ENCODE assay signal across 11 mouse cellular contexts in the genomic region with DNA sequence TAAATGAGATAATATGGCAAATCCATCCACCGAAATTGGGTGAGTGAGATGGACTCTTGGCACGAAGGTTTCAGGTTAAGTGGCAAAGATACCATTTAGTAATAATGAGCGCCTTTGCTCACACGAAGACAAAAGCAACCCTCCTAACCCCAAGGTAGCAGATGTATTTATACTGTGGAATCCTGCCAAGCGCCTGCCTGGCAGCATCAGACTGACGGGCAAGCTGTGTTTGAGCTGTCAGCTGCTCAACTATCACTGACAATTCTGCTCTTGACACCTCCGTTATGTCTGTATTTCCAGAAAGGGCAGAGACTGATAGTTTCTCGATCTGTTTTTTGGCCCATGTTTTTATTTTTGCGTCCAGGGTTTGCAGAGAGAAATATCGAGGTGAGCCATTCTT.
A peak's percentile ranks its signal among the peaks of the same experiment; 100 is the strongest.
DNase-seq lines count a peak whose midpoint lies in the region; ATAC-seq and TF ChIP-seq lines count a peak whose summit lies in the region.
"Had no signal": no experiment of that assay in that cellular context is flagged by ENCODE, and none has a peak within 500 bp of the region (broad histone marks: within the 10 kb centered on the region; RNA-seq: fewer than 3 reads in every experiment).

No protein-coding gene starts in this region.

- no peaks in the 10 kb centered on the region for H3K27me3 ChIP-seq in forebrain, embryonic 15.5 days
- no peaks in the 10 kb centered on the region; the same call in 1 of the 2 replicates for H3K27me3 ChIP-seq in forebrain, embryonic 10.5 days (ENCODE audit: poor library complexity, severe bottlenecking)
- no peaks in the 10 kb centered on the region for H3K27me3 ChIP-seq in hindbrain, postnatal 0 days (ENCODE audit: insufficient read depth, low read length)
- no peaks in the 10 kb centered on the region for H3K27me3 ChIP-seq in liver, postnatal 0 days (ENCODE audit: insufficient read depth, low read length)

- TF ChIP-seq CTCF in hindbrain, postnatal 0 days (IDR thresholded peaks at IDR 0.05; ENCODE audit: low read depth): no peak
- TF ChIP-seq CTCF in liver, postnatal 0 days (IDR thresholded peaks at IDR 0.05; ENCODE audit: low read depth): no peak

- no peak overlapping the region for H3K9ac ChIP-seq in forebrain, embryonic 15.5 days (replicated peaks)
- H3K9ac ChIP-seq in hindbrain, postnatal 0 days (replicated peaks; ENCODE audit: low read length): no peak overlapping the region
- no peak overlapping the region for H3K9ac ChIP-seq in liver, postnatal 0 days (replicated peaks)

- no peaks in the 10 kb centered on the region for H3K9me3 ChIP-seq in forebrain, embryonic 15.5 days
- no peaks in the 10 kb centered on the region for H3K9me3 ChIP-seq in forebrain, embryonic 10.5 days
- H3K9me3 ChIP-seq in hindbrain, postnatal 0 days (ENCODE audit: low read length): no peaks in the 10 kb centered on the region
- 0 out of 2 replicates have a peak, but pooled peaks cover 2% of the 10 kb centered on the region for H3K9me3 ChIP-seq in liver, postnatal 0 days (ENCODE audit: low read length)

- H3K4me2 ChIP-seq in forebrain, embryonic 15.5 days (replicated peaks): no peak overlapping the region
- no peak overlapping the region for H3K4me2 ChIP-seq in hindbrain, postnatal 0 days (ENCODE audit: low read depth, low read length)
- H3K4me2 ChIP-seq in liver, postnatal 0 days (ENCODE audit: low read depth, low read length): no peak overlapping the region

- H3K27ac ChIP-seq in forebrain, embryonic 15.5 days (replicated peaks): peak overlapping the region; percentile 74
- no peak overlapping the region for H3K27ac ChIP-seq in forebrain, embryonic 10.5 days
- no peak overlapping the region for H3K27ac ChIP-seq in hindbrain, postnatal 0 days
- no peak overlapping the region for H3K27ac ChIP-seq in liver, postnatal 0 days (ENCODE audit: low read depth)
- H3K27ac ChIP-seq: kidney, postnatal 0 days had no signal

- ATAC-seq in forebrain, embryonic 15.5 days (replicated peaks): peak; percentile 86
- ATAC-seq in hindbrain, postnatal 0 days: no peak
- ATAC-seq in liver, postnatal 0 days: no peak

- 34% methylated on average over 10 of the region's 10 CpGs for WGBS in forebrain, embryonic 15.5 days
- 90% methylated on average over 10 of the region's 10 CpGs for WGBS in forebrain, embryonic 10.5 days
- 55% methylated on average over 10 of the region's 10 CpGs for WGBS in hindbrain, postnatal 0 days
- WGBS in liver, postnatal 0 days (ENCODE audit: insufficient replicate concordance): 78% methylated on average over 10 of the region's 10 CpGs

- peaks cover 4% of the 10 kb centered on the region; the same call in 1 of the 2 replicates for H3K4me1 ChIP-seq in forebrain, embryonic 15.5 days
- H3K4me1 ChIP-seq in forebrain, embryonic 10.5 days: no peaks in the 10 kb centered on the region
- no peaks in the 10 kb centered on the region for H3K4me1 ChIP-seq in hindbrain, postnatal 0 days (ENCODE audit: insufficient read depth, low read length)
- H3K4me1 ChIP-seq in liver, postnatal 0 days (ENCODE audit: insufficient read depth): no peaks in the 10 kb centered on the region

- no peak overlapping the region for H3K4me3 ChIP-seq in forebrain, embryonic 15.5 days
- no peak overlapping the region for H3K4me3 ChIP-seq in forebrain, embryonic 10.5 days
- no peak overlapping the region for H3K4me3 ChIP-seq in hindbrain, postnatal 0 days (ENCODE audit: low read length)
- H3K4me3 ChIP-seq in liver, postnatal 0 days (ENCODE audit: low read depth, low read length): no peak overlapping the region

- no peak for DNase-seq in forebrain, embryonic 10.5 days (ENCODE audit: extremely low spot score, low spot score)
- DNase-seq in right cerebral cortex, postnatal 4 days: peak; percentile 5
- DNase-seq in right cerebral cortex, postnatal 36 days (ENCODE audit: low spot score in 2 of 2): no peak
- DNase-seq in hindbrain, postnatal 0 days (ENCODE audit: low spot score): peak; percentile 58
- DNase-seq in liver, postnatal 0 days: no peak
- DNase-seq in urinary bladder, postnatal 14 days (ENCODE audit: low spot score): no peak
- no peak for DNase-seq in kidney, postnatal 10 days
- DNase-seq: B cell, adult 2 months; thymus, postnatal 4 days had no signal

- TF ChIP-seq EP300 in liver, postnatal 0 days (IDR thresholded peaks at IDR 0.05; ENCODE audit: low read depth): no peak

- H3K36me3 ChIP-seq in forebrain, embryonic 15.5 days: no peaks in the 10 kb centered on the region
- H3K36me3 ChIP-seq in forebrain, embryonic 10.5 days (replicated peaks): no peaks in the 10 kb centered on the region
- no peaks in the 10 kb centered on the region for H3K36me3 ChIP-seq in hindbrain, postnatal 0 days (ENCODE audit: insufficient read depth, low read length)
- H3K36me3 ChIP-seq in liver, postnatal 0 days (replicated peaks; ENCODE audit: insufficient read depth, low read length): no peaks in the 10 kb centered on the region

Comparison
In these comparisons a context has a peak if more than half of its experiments do, and no peak if none do; other contexts are left out.
1. DNase-seq: peak in right cerebral cortex, postnatal 4 days (single experiment) and hindbrain, postnatal 0 days (single experiment); none in forebrain, embryonic 10.5 days (single experiment), right cerebral cortex, postnatal 36 days (0 of 2), liver, postnatal 0 days (single experiment), urinary bladder, postnatal 14 days (single experiment) and kidney, postnatal 10 days (single experiment).